Mouse (Mus musculus) c-Kit-negative CD71-positive TER-119-positive erythroid progenitor cells, embryonic 14.5 days (primary cell): ENCODE data around the gene Jup.
A peak's percentile ranks its signal among the peaks of the same experiment; 100 is the strongest.
"Not testable (repeated sequence)": the region's sequence is repeated elsewhere in the genome, so short reads cannot be mapped to it uniquely, and the experiment has no call there.

Experiments
- DNase-seq: peaks from one replicate; pipeline ENCODE4 v3.0.0-alpha.2; 2013; ENCODE audit warnings: low read depth, low spot score

Gene Jup

DNA sequence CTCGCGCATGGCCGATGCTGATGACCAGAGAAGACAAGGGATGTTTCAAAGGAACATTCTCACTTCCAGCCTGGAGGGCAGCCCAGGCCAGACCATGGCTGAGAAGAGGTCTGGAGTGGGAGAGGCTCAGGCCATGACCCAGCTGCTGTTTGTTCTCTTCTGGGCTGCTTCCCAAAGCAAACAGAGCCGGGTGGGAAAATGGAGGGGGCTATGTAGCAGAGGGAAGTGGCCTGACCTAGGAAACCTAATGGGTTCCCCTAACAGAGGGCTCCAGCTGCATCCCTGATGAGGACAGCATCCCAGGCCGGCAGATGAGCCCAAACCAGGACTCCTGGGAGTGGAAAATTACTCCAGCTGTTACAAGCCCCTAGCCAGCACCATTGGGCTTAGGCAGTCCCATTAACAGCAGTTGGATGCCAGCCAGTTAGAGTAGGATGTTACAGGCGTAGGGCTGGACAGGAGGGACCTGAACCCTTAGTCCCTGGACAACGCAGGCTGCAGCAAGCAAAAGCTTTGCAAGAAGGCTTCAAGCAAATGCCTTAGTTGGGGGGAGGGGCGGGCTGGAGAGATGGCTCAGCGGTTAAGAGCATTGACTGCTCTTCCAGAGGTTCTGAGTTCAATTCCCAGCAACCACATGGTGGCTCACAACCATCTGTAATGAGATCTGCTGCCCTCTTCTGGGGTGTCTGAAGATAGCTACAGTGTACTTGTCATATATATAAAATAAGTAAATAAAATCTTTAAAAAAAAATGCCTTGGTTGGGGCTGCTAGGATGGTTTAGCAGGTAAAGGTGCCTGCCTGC, 6.3 kb downstream of the Jup start:
- DNase-seq, result no peak

GRCm38 (mm10) chr11:100389931-100390445, 7.6 kb downstream of the Jup start:
- no peak for DNase-seq

DNA sequence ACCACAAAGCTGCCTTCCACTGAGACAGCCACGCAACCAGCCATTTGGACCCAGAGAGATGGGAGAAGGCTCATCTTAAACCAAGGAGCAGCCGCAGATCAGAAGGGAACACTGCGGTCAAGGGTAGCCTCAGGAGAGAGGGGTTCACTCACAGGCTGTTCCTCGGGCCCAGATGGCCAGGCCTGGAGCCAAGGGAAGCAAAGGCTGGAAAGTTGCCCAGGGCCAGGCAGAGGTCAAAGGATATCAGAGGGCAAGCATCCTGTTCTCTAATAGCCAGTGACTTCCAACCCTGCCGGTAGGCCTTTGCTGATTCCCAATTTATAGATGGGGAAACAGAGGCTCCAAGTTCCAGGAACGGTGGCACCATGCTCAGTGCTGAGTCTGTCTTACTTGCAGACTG, 9.0 kb downstream of the Jup start:
- no peak for DNase-seq

- DNase-seq, result no peak
Observed at GRCm38 (mm10) chr11:100387589-100388375, 9.8 kb downstream of the Jup start.

DNA sequence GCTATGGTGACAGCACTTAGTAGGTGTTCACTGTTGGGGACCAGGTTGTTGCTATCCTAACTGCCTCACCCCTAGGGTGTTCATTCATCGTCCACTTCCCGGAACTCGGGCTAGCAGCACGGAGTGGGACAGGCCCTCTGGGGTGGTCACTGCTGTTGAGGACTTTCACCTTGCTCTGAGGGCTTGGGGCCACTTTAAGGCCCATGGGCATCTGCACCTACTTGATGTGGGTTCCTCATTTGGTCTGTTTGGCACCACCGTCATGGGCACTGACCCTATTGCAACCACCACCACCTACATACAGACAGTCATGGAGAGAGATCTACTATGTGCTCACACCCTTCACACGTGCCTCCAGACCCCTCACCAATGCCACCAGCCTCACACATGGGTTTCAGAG, 10.5 kb downstream of the Jup start:
- no peak for DNase-seq

DNA sequence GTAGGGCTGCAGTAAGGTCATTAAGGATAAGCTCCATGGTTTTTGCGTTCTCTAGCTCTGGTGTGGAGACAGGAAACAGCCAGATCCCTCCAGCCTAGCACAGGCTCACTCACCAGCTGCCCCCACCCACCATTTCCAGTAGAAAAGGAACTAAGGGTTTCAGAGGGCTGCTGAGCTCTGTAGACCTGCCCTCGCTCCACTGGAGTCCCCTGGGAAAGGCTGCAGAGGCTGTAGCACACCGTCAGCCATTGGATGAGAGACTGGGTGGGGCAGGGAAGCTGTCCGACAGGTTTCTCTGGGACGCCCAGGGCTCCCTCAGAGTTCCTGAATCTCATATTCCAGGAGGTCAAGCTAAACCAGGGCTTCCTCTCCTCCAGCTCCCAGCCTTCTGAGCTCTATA, 11.0 kb downstream of the Jup start:
- DNase-seq, result no peak

- no peak for DNase-seq
Observed at GRCm38 (mm10) chr11:100385016-100385415, 12.5 kb downstream of the Jup start.

DNA sequence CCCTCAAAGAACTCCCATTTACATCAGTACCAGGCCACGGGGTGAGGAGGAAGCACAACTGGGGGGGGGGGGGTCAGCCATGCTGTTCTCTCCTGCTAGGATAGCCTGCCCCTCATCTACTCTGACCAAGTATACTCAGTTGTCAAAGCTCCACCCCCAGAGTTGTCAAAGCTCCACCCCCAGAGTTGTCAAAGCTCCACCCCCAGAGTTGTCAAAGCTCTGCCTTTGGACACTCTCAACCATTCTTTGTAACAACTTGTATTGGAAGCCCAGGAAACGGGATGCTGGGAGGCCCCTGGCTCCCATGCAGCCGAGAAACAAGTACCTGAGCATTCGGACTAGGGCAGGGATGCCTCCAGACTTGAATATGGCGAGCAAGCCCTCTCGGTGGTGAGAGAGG, 14.9 kb downstream of the Jup start:
- no peak for DNase-seq

GRCm38 (mm10) chr11:100379311-100379710, 18.3 kb downstream of the Jup start:
- DNase-seq, result no peak

DNA sequence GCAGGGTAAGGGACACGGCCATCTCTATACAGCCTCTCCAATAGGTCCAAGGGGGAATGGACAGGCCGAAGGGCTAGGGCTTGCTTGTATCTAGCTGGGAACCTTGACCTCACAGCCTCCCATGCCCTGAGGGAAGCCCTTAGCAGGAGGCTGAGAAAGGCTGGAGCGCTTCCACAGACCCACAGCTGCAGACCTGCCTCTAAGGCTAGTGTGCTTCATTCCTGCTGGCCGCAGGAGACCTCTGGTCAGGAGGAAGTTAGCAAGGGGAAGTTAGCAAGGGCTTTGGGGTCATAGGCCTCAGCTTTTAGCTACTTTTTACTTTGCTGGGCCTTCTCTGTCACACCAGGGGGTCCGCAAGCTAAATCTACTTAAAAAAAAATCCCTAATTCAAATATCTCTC, 19.1 kb downstream of the Jup start:
- no peak for DNase-seq

GRCm38 (mm10) chr11:100377989-100378388, 19.6 kb downstream of the Jup start:
- DNase-seq, result no peak

DNA sequence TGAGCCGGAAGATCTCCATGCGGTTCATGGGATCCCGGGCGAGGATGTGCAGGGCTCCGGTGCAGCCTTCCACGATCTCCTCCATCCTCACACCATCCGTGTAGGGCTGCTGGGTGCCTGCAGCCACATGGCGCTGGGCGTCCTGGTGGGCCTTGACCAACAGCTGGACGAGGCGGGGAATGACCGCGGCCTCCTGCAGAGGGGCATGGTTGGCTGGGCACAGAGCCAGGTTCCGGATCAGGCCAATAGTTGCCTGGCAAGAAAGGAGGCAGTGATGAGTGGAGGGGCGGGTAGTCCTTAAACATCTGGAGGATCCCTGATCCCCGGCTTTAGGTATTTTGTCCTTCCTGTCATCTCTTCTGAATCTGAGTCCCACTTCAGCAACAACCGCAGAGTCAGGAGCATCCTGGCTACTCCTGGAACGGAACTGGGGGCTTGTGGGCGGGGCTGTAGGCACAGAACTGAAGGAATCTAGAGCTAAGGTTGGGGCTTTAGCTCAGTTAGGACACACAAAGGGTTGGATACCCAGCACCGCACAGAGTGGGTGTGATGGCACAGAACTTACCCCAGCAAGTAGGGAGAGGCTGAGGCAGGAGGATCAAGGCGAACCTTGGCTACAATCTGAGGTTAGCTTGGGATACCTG, 20.7 kb downstream of the Jup start:
- no peak for DNase-seq

DNA sequence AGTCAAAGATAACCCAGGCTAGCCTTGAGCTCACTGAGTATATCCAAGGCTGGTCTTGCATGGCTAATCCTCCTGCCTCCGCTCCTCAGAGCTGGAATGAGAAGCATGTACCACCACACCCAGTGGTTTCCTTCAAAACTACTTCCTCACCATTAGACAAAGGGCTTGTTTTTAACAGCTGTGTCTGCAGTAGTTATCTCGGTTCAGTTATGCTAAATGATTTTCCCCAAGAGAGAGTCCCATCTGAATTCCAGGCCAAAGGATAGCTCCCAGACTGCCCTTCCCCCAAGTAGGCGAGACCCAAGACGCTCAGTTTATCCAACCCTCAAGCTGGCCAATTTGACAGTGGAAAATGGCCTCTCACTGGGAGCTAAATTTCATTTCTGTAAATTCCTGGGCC, 21.6 kb downstream of the Jup start:
- no peak for DNase-seq

GRCm38 (mm10) chr11:100375127-100375526, 22.4 kb downstream of the Jup start:
- no peak for DNase-seq

DNA sequence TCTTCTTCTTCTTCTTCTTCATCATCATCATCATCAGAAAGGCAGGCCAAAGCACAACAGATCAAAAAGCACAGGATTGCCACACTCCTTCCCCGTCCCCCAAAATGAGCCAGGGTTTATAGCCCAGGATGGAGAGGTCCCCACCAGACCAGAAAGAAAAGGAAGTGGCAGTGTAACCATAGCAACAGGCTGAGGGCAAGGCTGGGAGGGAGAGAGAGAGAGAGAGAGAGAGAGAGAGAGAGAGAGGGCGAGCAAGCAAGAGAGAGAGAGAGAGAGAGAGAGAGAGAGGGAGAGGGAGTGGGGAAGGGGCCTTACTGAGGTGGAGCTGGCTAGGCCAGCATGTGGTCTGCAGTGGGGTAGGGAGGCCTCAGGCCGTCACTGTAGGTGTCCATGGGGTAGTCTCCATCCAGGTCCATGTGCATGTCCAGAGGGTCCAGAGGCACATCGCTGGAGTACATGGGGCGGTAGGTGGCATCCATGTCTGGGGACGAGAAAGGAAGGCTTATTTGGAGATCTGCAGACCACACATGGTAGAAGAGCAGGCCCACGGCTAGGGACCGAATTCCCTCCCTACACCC, 25.5 kb downstream of the Jup start:
- DNase-seq, result no peak

DNA sequence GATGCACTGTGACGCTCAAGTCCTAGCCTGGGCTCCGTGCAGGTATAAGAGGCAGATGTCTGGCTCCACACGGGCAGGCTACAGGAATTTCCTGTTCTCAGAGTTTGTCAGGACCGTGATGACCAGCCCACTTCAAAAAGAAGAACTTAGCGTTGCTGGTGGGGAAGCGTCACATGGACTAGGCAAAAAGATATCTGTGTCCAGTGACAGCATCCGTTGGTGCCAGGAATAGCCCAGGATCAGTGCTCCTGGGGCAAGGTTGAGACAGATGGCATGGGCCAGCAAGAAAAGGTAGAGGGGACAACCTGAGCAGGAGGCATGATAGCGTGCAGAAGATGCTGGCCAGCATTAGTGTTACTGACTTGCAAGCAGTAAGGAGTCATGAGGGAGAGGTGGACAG, 27.7 kb downstream of the Jup start:
- no peak for DNase-seq

DNA sequence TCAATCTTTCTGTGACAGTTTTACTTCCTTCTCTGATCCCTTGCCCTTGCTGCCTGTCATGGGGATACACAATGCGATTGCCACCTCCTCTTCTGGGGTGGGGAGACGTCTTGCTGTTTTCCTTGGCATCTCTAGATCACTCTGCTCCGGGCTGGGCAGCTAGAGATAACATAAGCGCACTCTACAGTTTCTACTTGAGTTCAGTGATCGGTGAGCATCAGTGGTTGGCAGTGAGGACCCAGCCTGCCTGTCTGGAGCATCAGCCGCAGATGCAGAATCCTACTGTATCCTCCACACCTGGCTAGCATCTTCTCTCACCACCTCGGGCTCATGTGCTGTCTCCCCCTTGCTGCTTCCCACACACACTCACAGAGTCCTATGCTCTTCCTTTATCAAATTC, 28.4 kb downstream of the Jup start:
- no peak for DNase-seq

GRCm38 (mm10) chr11:100362979-100363562, 34.5 kb downstream of the Jup start:
- DNase-seq, result no peak

GRCm38 (mm10) chr11:100362209-100362978, 35.2 kb downstream of the Jup start:
- peak; percentile 42 for DNase-seq

- DNase-seq, result not testable (repeated sequence)
Observed at GRCm38 (mm10) chr11:100361059-100361458, 36.5 kb downstream of the Jup start.

DNA sequence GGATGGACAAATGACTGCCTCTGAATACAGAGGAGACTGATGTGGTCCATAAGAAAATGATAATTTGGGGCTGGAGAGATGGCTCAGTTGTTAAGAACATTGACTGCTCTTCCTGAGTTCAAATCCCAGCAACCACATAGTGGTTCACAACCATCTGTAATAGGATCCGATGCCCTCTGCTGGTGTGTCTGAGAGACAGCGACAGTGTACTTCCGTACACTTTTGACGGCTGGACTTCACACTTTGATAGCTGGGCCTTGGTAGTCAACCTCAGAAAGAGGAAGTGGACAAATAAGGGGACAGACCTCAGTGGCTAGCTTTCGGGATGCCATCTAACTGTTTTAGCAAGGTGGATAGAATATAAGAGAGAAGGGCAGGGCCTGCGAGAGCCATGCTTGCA, 37.4 kb downstream of the Jup start:
- no peak for DNase-seq
